Mouse (Mus musculus): ENCODE results near the gene Ddx4. TPM values are rescaled to one million over a fixed set of nuclear protein-coding genes. Genes with fewer than 3 reads are reported as not detected.
A peak's percentile ranks its signal among the peaks of the same experiment; 100 is the strongest.

The Ddx4 gene
- 0.29 and 0.33 TPM in 2 replicates for polyA plus RNA-seq (2016; fragmentation: Nextera tagmentation; extraction: Ambion mirVana)

DNA sequence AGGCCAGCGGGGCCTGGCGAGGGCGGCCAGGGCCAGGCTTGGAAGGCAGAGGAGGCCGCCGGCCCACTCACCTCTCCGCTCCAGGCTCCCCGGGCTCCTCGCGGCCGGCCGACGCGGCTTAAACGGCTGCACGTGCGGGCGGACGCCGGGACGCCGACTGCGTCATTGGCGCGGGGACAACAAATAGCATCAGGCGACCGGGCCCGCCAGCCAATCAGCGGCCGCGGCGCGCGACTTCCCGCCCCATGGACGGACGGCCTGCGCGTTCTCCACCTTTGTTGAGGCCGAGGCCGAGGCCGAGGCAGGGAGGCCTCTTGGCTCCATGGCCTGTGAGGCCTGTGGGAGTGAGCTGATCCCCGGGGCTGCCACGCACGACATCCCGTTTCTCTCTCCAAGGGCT is at the start of gene Ddx4:
Ddx4 (minus strand) TSS at position 271 of the 400 bp plus-strand sequence.
- Histone ChIP-seq H3K4me3 (0 out of 2 replicates have a peak within 1 kb of the TSS, but pooled peaks have one; percentile 4), H3K27me3 (ENCODE audit: low read depth, poor library complexity, severe bottlenecking) (0 out of 2 replicates have a peak, but pooled peaks cover 3% of the 10 kb centered on the region)
- 78% methylated on average over 45 of the region's 45 CpGs for WGBS

DNA sequence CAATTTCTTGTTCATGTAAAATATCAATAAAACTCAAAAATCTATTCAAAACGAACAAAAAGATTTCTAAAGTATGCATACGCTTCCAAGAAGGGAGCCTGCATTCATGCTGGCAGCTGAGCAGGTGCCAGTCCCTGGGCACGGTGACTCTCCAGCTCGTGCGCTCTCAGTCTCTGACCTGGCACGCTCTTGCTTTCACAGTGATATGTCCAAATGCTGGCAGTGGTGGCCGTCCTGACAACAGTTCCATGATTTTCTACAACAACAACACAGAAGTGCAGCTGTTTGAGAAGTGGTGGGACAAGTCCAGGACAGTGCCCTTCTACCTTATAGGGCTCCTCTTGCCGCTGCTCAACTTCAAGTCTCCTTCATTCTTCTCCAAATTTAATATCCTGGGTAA is 49.0 kb upstream of the Ddx4 start:
- DNase-seq (ENCODE audit: low spot score) = no peak
- Histone ChIP-seq H3K36me3 (peaks cover 7% of the 10 kb centered on the region), H3K4me3 (no peak overlapping the region), H3K4me1 (no peaks in the 10 kb centered on the region), H3K9me3 (replicated peaks) (no peaks in the 10 kb centered on the region), H3K27me3 (ENCODE audit: low read depth, poor library complexity, severe bottlenecking) (no peaks in the 10 kb centered on the region), H3K27ac (no peak overlapping the region)
- 90% methylated on average over 8 of the region's 8 CpGs for WGBS

More for the DNA sequence above, at the start of gene Ddx4:
- Histone ChIP-seq H3K4me1 (no peaks in the 10 kb centered on the region), H3K27ac (no peak within 1 kb of the TSS), H3K9me3 (replicated peaks) (peaks cover 8% of the 10 kb centered on the region), H3K36me3 (peaks cover 8% of the 10 kb centered on the region; the same call in 1 of the 2 replicates)
- DNase-seq (ENCODE audit: low spot score) = no peak

DNA sequence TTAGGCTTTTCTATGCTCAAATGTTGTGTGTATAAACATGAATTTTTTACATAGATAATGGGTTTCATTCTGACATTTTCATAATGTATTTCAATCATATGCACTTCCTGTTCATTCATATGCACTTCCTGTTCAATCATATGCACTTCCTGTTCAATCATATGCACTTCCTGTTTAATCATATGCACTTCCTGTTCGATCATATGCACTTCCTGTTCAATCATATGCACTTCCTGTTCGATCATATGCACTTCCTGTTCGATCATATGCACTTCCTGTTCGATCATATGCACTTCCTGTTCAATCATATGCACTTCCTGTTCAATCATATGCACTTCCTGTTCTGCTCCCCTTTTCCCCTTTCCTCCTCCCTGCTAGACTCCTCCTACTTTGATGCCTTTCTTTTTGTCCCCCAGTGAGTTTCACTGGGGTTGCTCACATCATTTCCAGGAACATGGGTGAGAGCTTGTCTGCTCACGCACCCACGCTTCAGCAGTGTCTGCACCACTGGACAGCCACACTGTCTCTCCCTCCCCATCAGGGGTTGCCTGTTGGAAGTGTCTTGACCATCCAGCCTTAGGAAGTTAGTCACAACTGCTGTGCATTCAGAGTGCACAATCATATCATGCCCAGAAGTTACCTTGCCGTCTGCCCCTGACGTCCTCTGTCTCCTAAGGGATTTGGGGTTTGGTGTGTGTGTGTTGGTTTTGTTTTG is 43.4 kb upstream of the Ddx4 start:
- 95% methylated on average over 8 of the region's 8 CpGs for WGBS

DNA sequence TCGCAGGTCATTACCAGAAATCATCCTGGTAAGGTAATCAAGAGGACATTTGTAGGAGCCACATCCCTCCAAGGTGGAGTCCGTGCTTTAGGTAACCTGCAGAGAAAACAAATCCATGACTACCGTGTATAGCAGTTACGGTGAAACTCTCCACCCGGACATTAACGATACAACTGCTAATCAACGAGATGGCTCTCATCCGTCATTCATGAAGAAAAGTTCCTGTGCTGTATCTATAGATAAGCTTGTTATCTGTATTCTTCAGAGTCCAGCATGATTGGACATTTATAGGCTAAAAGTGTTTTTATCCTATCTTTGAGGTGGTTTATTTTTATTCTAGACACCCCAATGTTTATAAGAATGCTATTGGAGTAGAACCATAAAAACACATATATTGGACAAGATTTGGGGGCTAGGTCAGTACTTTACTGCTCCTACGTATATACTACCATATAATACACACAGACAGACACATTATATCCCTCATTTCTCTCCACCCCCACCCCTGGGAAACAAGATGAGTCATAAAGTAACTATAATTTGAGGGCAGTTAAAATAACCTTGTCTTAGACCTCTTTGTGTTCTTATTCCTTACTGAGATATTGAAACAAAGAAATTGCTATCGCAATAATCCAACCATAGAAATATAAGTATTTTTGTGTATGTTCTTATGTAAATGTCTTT is 40.7 kb upstream of the Ddx4 start:
- no peaks in the 10 kb centered on the region for H3K4me1 ChIP-seq
- H3K9me3 ChIP-seq (replicated peaks) = 0 out of 2 replicates have a peak, but pooled peaks cover 3% of the 10 kb centered on the region
- WGBS = 94% methylated on average over 10 of the region's 10 CpGs
- no peak for DNase-seq (ENCODE audit: low spot score)
- H3K4me3 ChIP-seq = no peak overlapping the region
- H3K27me3 ChIP-seq (ENCODE audit: low read depth, poor library complexity, severe bottlenecking) = no peaks in the 10 kb centered on the region
- H3K27ac ChIP-seq = no peak overlapping the region
- peaks cover 8% of the 10 kb centered on the region for H3K36me3 ChIP-seq

More for the DNA sequence above, 43.4 kb upstream of the Ddx4 start:
- Histone ChIP-seq H3K4me3 (no peak overlapping the region), H3K27ac (no peak overlapping the region), H3K27me3 (ENCODE audit: low read depth, poor library complexity, severe bottlenecking) (no peaks in the 10 kb centered on the region), H3K9me3 (replicated peaks) (0 out of 2 replicates have a peak, but pooled peaks cover 3% of the 10 kb centered on the region), H3K4me1 (no peaks in the 10 kb centered on the region), H3K36me3 (peaks cover 15% of the 10 kb centered on the region)
- DNase-seq (ENCODE audit: low spot score) = no peak

DNA sequence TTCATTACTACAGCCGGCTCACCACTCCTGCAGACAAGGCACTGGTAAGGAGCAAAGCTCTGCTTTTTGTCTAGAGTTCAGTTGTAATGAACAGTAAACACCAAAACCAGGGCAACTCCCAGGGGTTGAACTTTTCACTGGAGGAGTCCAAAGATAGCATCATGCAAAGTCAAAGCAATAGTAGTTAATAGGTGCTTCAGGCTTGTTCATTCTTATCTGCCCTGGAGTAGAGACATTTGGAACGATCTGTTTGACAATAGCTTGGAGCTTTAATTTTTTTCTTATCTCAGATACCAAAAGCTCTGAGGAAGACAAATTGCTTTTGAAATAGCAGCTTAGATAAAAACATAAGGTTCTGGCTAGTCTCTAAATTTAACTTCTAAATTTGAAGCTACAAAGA is 33.9 kb upstream of the Ddx4 start:
- no peaks in the 10 kb centered on the region for H3K36me3 ChIP-seq
- no peaks in the 10 kb centered on the region for H3K9me3 ChIP-seq (replicated peaks)
- H3K4me3 ChIP-seq = no peak overlapping the region
- H3K4me1 ChIP-seq = no peaks in the 10 kb centered on the region
- no peak for DNase-seq (ENCODE audit: low spot score)
- H3K27me3 ChIP-seq (ENCODE audit: low read depth, poor library complexity, severe bottlenecking) = no peaks in the 10 kb centered on the region
- H3K27ac ChIP-seq = no peak overlapping the region
- WGBS = 87% methylated on average over 2 of the region's 2 CpGs

DNA sequence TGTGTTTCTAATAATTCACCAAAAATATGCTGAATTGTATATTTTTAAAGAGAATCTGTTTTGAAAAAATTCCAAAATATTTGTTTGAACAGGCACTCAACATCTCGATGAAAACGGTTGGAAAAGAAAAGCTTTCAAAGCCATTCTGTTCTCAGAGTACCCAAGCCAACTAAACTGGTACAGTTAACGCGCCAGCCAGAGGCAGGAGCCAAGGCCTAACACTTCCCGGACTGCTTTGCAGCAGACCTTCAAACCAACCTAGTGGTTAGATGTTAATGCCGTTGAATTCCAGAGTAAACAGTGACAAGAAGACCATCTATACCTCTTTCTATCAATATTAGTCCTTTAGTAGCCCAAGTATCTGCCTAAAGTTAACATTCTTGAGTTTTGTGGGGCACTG is 31.7 kb upstream of the Ddx4 start:
- Histone ChIP-seq H3K4me3 (no peak overlapping the region), H3K27ac (no peak overlapping the region), H3K27me3 (ENCODE audit: low read depth, poor library complexity, severe bottlenecking) (no peaks in the 10 kb centered on the region), H3K36me3 (no peaks in the 10 kb centered on the region), H3K4me1 (no peaks in the 10 kb centered on the region), H3K9me3 (replicated peaks) (no peaks in the 10 kb centered on the region)
- WGBS = 94% methylated on average over 6 of the region's 6 CpGs
- DNase-seq (ENCODE audit: low spot score) = no peak

DNA sequence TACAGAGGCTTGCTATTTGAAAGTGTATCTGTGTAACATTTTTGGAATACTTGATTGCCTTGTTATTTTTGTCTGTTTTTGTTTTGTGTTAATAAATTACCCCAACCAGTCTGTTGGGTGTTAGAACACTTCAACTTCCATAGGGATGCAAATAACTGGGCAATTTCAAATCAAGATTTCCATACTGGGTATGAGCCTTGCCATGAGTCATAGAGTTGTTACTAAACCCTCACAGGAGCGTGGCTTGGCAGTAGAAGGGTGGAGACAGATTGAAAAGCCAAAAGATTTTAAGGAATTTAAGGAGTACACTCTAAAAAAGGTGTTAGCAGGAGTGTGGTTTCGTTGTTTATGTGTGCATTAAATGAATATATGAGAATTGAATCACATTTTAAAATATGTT is 31.0 kb upstream of the Ddx4 start:
- no peak for DNase-seq (ENCODE audit: low spot score)
- no peaks in the 10 kb centered on the region for H3K9me3 ChIP-seq (replicated peaks)
- WGBS = 75% methylated on average over 2 of the region's 2 CpGs
- H3K4me3 ChIP-seq = no peak overlapping the region
- no peak overlapping the region for H3K27ac ChIP-seq
- no peaks in the 10 kb centered on the region for H3K4me1 ChIP-seq
- H3K36me3 ChIP-seq = peaks cover 4% of the 10 kb centered on the region; the same call in 1 of the 2 replicates
- no peaks in the 10 kb centered on the region for H3K27me3 ChIP-seq (ENCODE audit: low read depth, poor library complexity, severe bottlenecking)

DNA sequence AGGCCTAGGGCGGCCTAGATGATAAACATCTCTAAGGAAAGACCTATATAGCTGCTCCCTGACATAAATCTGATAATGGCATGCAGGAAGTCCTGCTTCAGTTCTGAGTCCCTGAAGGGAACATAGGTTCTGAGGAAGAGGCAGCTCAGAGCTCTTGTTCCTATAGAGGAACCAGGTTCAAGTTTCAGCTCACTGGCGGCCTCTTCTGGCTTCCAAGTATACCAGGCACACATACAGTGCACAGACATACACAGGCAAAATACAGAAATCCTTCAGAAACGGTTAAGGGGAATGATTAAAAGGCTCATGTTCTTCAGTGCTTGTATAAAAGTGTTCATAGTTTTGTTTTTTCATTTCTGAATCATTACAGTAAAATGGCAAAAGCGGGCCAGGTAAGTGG is 25.9 kb upstream of the Ddx4 start:
- no peak overlapping the region for H3K27ac ChIP-seq
- H3K4me3 ChIP-seq = no peak overlapping the region
- no peaks in the 10 kb centered on the region for H3K27me3 ChIP-seq (ENCODE audit: low read depth, poor library complexity, severe bottlenecking)
- WGBS = 89% methylated on average over 4 of the region's 4 CpGs
- H3K4me1 ChIP-seq = no peaks in the 10 kb centered on the region
- no peaks in the 10 kb centered on the region for H3K9me3 ChIP-seq (replicated peaks)
- H3K36me3 ChIP-seq = peaks cover 8% of the 10 kb centered on the region; the same call in 1 of the 2 replicates
- DNase-seq (ENCODE audit: low spot score) = no peak

DNA sequence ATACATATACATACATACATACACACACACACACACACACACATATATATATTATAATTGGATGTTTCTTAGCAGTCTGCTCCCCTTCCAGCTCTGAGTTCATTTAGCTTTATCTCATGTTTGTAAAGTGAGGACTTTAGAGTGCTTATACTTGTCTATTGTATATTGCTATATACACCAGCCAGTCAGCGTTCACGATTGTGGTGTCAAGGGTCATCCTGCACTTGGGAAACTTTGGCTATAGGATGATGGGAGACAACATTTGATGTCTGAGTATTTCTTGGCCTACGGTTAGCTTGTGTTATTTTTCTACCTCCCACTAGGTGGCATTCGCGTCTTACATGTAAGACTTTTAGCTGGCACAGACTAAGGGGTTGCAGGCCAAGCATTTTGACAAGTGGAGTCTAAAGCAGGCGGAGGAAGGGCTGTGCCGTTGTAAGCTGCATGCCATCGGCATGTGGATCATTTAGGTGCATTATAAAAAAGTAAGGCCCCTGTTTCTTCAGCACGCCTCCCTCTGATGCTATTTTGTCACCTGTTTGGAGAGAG is 21.7 kb upstream of the Ddx4 start:
- DNase-seq (ENCODE audit: low spot score) = peak; percentile 53
- Histone ChIP-seq H3K4me3 (no peak overlapping the region), H3K4me1 (no peaks in the 10 kb centered on the region), H3K9me3 (replicated peaks) (no peaks in the 10 kb centered on the region), H3K27me3 (ENCODE audit: low read depth, poor library complexity, severe bottlenecking) (no peaks in the 10 kb centered on the region), H3K27ac (no peak overlapping the region), H3K36me3 (peaks cover 12% of the 10 kb centered on the region; the same call in 1 of the 2 replicates)
- WGBS = 19% methylated on average over 9 of the region's 9 CpGs

DNA sequence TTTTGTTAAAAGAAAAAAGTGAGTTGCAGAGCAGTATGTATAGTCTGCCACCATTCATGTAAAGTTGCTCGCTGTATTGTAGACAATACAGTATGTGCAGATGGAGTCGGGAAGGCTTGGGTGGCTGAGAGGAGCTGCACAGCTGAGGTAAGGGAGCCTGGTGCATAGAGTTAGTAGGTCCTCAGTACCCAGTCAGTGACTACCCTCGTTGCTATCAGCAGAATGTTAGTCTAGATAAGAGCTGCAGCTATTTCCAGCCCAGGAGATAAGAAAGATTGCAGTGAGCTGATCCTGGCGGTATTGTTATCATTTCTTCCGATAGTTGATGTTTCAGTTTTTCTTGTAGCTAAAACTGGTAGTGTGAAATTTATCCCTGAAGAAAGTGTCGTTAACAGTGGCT is 20.5 kb upstream of the Ddx4 start:
- WGBS = 88% methylated on average over 6 of the region's 6 CpGs
- Histone ChIP-seq H3K27me3 (ENCODE audit: low read depth, poor library complexity, severe bottlenecking) (no peaks in the 10 kb centered on the region), H3K4me1 (no peaks in the 10 kb centered on the region), H3K4me3 (no peak overlapping the region), H3K9me3 (replicated peaks) (no peaks in the 10 kb centered on the region), H3K36me3 (peaks cover 4% of the 10 kb centered on the region; the same call in 1 of the 2 replicates), H3K27ac (no peak overlapping the region)
- no peak for DNase-seq (ENCODE audit: low spot score)

DNA sequence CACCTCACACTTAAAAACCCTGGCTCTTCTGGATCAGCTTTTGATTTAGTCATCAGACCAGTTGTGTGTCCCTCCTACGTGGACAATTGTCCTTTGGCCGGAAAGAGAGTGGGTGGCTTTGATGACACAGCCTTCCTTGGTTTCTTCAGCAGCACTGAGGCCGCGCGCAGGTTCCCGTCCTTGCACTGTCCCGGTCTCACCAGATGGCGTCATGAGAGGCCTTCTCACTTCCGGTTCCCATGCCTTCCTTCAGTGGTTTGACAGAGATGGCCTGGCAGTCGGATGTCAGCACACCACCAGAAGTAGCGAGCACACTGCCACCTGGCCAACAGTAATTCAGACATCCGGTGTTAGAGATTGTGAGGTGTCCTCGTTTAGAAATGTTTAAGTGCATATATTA is 19.4 kb upstream of the Ddx4 start:
- Histone ChIP-seq H3K27me3 (ENCODE audit: low read depth, poor library complexity, severe bottlenecking) (no peaks in the 10 kb centered on the region), H3K27ac (no peak overlapping the region), H3K4me1 (0 out of 2 replicates have a peak, but pooled peaks cover 2% of the 10 kb centered on the region), H3K36me3 (peaks cover 4% of the 10 kb centered on the region; the same call in 1 of the 2 replicates), H3K9me3 (replicated peaks) (no peaks in the 10 kb centered on the region), H3K4me3 (no peak overlapping the region)
- no peak for DNase-seq (ENCODE audit: low spot score)
- WGBS = 74% methylated on average over 13 of the region's 13 CpGs

DNA sequence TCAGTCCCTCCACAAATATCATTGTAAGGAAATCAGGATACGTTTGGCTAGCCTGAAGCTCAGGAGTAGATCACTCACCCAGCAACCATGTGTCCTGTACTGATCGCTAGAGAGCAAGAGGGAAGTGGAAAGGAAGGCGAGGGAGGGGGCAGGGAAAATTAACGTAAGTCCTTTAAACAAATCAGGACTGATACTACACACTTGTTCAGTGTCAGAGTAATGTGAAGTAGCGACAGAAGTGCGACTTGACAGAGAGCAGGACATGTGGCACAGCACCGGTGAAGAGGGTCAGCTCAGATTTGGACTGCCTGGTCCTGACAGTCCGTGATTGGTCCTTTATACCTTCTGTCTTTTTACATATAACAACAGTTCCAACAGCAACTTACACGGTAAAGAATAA is 14.9 kb upstream of the Ddx4 start:
- Histone ChIP-seq H3K9me3 (replicated peaks) (no peaks in the 10 kb centered on the region), H3K4me1 (0 out of 2 replicates have a peak, but pooled peaks cover 2% of the 10 kb centered on the region), H3K27me3 (ENCODE audit: low read depth, poor library complexity, severe bottlenecking) (no peaks in the 10 kb centered on the region), H3K27ac (no peak overlapping the region), H3K4me3 (no peak overlapping the region), H3K36me3 (peaks cover 4% of the 10 kb centered on the region; the same call in 1 of the 2 replicates)
- DNase-seq (ENCODE audit: low spot score) = no peak
- WGBS = 70% methylated on average over 9 of the region's 9 CpGs
